Comparison of ENCODE assay signal across 18 mouse cellular contexts in the genomic region with DNA sequence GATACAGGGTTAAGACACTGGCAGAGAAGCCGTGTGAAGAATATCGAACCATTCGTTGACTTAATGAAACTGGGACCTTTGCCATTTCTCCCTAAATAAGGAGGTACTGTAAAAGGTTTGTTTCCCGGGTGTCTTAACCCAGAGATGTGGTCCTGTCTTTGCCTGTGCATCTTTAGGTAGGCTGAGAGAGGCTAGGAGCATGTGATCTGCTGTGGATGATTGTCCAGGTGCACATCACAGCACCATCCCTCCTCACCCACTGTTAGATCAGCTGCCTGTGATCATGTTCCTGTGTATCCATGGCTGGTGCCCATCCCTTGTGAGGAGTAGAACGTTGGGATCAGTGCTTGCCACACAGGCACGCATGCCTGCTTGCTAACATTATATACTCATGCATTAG.
"Had no signal": no experiment of that assay in that cellular context is flagged by ENCODE, and none has a peak within 500 bp of the region (broad histone marks: within the 10 kb centered on the region; RNA-seq: fewer than 3 reads in every experiment).

No protein-coding gene starts in this region.

- H3K4me3 ChIP-seq: lung, embryonic 15.5 days; midbrain, embryonic 13.5 days; midbrain, embryonic 15.5 days; neural tube, embryonic 12.5 days had no signal

- DNase-seq: liver, postnatal 0 days; lung, adult 2 months; lung, postnatal 14 days; lung, postnatal 36 days; retina, postnatal 1 day; right cerebral cortex, adult 18-20 months; right cerebral cortex, postnatal 25 days; right cerebral cortex, postnatal 4 days; spleen, adult 18-20 months; thymus, adult 18-20 months; thymus, postnatal 14 days; thymus, postnatal 36 days had no signal

- H3K9me3 ChIP-seq: lung, embryonic 15.5 days; midbrain, embryonic 13.5 days; midbrain, embryonic 15.5 days; neural tube, embryonic 12.5 days had no signal

- H3K27ac ChIP-seq: lung, embryonic 15.5 days; macrophage; midbrain, embryonic 13.5 days; midbrain, embryonic 15.5 days; neural tube, embryonic 12.5 days had no signal

- H3K9ac ChIP-seq: liver, postnatal 0 days; lung, embryonic 15.5 days; midbrain, embryonic 13.5 days; midbrain, embryonic 15.5 days; neural tube, embryonic 12.5 days had no signal

- H3K36me3 ChIP-seq: lung, embryonic 15.5 days; midbrain, embryonic 13.5 days; midbrain, embryonic 15.5 days; neural tube, embryonic 12.5 days had no signal

- H3K4me2 ChIP-seq: lung, embryonic 15.5 days; midbrain, embryonic 11.5 days; midbrain, embryonic 13.5 days; midbrain, embryonic 15.5 days; neural tube, embryonic 12.5 days had no signal
